Mouse (Mus musculus) 3134 (cell line): ENCODE measurements around the gene Prkag2.
A peak's percentile ranks its signal among the peaks of the same experiment; 100 is the strongest.

Experiments
- DNase-seq: peaks from one replicate; pipeline ENCODE4 v3.0.0-alpha.2; 2011; ENCODE audit warnings: low spot score; ENCODE audit not compliant: insufficient read length; ENCODE audit errors: extremely low read depth

Gene Prkag2

GRCm38 (mm10) chr5:24931578-24932185, 168.8 kb downstream of the Prkag2 start:
- DNase-seq, result no peak

- no peak for DNase-seq
These were observed 169.4 kb downstream of the Prkag2 start for GRCm38 (mm10) chr5:24930831-24931577.

GRCm38 (mm10) chr5:24928816-24929215, 171.6 kb downstream of the Prkag2 start:
- DNase-seq, result no peak

GRCm38 (mm10) chr5:24927706-24928105, 172.7 kb downstream of the Prkag2 start:
- no peak for DNase-seq

GRCm38 (mm10) chr5:24919155-24919554, 181.3 kb downstream of the Prkag2 start:
- no peak for DNase-seq

DNA sequence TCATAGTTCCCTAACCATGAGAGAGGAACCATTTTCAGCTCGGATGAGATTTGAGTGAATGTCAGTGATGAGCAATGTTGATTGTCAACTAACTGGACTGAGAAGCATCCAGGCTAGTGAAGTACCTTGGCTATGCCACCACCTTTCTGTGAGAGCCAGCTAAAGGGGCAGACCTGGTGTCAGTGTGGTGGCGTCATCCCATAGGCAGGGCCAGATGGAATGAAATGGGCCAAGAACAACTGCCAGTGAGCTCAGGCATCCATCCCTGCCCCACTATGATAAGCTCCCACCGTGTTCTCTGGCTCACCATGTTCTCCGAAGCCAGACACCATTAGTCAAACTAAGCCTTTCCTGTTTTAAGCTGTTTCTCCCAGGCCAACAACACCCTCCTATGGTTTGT, 183.9 kb downstream of the Prkag2 start:
- DNase-seq, result no peak

- no peak for DNase-seq
These were observed 185.3 kb downstream of the Prkag2 start for GRCm38 (mm10) chr5:24915119-24915518.

DNA sequence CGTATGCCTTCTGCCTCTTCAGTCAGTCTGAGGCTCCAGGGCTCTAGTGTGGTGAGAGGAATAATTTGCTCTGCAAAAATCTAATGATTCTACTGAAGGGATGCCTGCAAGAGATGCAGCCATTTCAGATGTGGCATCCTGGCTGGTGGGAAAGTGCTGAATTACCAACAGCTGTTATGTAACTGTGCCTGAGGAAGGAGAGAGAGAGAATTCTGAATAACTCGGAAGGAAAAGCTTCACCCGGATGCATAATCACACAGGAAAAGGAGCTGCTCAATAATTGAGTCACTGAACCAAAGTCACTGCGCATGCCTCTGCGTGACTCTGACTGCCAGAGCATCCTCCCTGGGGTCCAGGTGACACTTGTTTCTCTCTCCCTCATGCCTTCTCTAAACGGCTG, 186.8 kb downstream of the Prkag2 start:
- no peak for DNase-seq

- peak; percentile 49 for DNase-seq
These were observed 191.4 kb downstream of the Prkag2 start for GRCm38 (mm10) chr5:24908820-24909716.

- peak; percentile 90 for DNase-seq
These were observed 192.2 kb downstream of the Prkag2 start for GRCm38 (mm10) chr5:24908141-24908819.

- no peak for DNase-seq
These were observed 192.7 kb downstream of the Prkag2 start for GRCm38 (mm10) chr5:24907737-24908136.

- no peak for DNase-seq
These were observed 193.6 kb downstream of the Prkag2 start for GRCm38 (mm10) chr5:24906844-24907243.

DNA sequence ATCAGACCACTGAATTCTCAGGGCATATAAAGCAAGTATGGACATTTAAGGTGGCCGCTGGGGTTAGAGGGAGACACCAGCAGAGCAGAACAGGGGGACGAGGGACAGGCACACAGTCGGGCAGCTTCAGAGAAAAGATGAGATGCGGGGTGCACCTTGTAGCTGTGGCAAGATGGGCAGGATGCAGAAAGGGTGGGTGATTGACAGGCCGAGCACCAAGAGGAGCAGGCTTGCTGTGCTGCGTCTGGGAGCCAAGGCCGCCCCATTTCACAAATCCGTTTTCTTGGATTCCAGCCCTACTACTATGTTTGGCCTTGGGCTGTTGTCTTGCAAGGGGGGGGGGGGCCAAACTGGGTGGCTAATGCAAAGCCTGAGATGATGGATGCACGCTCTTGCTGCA, 195.5 kb downstream of the Prkag2 start:
- DNase-seq, result no peak

DNA sequence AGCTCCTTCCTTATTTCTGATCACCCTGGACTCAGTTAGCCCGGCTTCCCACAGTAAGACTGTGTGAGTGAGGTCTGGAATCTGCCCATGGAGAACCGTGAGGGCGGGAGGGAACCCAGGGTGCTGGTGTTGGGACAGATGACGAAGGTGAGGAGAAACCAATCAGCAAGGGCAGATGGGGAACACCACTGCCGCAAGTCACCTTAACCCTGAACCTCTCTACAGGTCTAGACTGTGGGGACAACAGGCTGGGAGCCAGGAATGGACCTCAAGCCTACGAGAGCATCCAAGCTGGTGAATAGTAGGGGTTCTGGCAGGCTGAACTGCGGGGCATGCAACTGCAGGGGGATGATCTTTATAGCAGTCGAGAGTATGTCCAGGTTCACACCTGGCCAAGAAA, 196.0 kb downstream of the Prkag2 start:
- no peak for DNase-seq

GRCm38 (mm10) chr5:24904001-24904400, 196.4 kb downstream of the Prkag2 start:
- no peak for DNase-seq

- DNase-seq, result no peak
These were observed 197.6 kb downstream of the Prkag2 start for GRCm38 (mm10) chr5:24902835-24903234.

- DNase-seq, result no peak
These were observed 204.8 kb downstream of the Prkag2 start for GRCm38 (mm10) chr5:24895606-24896005.

DNA sequence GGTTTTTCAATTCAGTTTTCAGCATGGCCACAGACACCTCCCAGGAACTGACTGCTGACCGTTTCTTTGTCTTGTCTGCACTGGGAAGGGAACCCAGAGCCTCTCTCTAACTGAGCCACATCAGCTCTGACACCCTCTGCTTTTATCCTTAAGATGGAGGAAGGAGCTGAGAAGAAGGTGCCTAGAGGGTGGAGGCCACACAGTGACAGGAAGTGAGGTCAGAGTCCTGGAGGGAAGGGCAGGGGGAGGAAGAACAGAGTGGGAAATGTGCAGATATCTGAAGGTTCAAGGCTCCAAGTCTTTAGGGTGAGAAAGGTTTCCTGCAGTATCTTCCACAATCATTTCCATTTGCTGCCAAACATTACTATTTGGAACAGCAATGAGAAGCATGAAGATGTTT, 205.6 kb downstream of the Prkag2 start:
- DNase-seq, result no peak

GRCm38 (mm10) chr5:24892461-24892860, 208.0 kb downstream of the Prkag2 start:
- no peak for DNase-seq

DNA sequence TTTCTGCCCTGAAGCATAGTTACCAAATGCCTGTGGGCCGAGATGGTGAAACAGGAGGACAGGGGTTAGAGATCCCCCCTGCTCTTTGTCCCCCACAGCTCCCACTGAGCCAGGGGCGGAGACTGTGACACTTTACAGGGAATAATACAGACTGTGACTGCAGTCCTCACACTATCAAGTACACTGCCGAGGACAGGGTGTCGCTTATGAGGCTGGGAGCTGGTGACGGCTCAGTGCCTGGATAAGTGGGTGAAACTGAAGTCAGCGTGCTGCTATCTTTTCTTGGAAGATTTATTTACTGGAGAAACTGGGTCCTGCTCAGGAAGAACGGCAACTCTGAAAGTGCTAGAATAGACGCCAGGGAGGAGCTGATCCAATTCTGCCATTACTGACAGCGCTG, 210.6 kb downstream of the Prkag2 start:
- DNase-seq, result no peak
